15 mouse cellular contexts compared by ENCODE assay signal in genomic region chr11:90025891-90026801, GRCm38 (mm10). TPM values are rescaled to one million over a fixed set of nuclear protein-coding genes. Genes with fewer than 3 reads are reported as not detected.
DNase-seq lines count a peak whose midpoint lies in the region; ATAC-seq lines count a peak whose summit lies in the region.
"Had no signal": no experiment of that assay in that cellular context is flagged by ENCODE, and none has a peak within 500 bp of the region (broad histone marks: within the 10 kb centered on the region; RNA-seq: fewer than 3 reads in every experiment).

No protein-coding gene starts in this region.

- H3K4me1 ChIP-seq in embryonic facial prominence, embryonic 14.5 days (ENCODE audit: control insufficient read depth, insufficient read depth, low read length) = peaks cover 39% of the 10 kb centered on the region
- peaks cover 31% of the 10 kb centered on the region for H3K4me1 ChIP-seq in limb, embryonic 12.5 days (replicated peaks)
- H3K4me1 ChIP-seq in forebrain, embryonic 15.5 days = peaks cover 12% of the 10 kb centered on the region

- H3K27me3 ChIP-seq in embryonic facial prominence, embryonic 14.5 days (replicated peaks; ENCODE audit: control insufficient read depth, insufficient read depth, low read length) = no peaks in the 10 kb centered on the region
- peaks cover 5% of the 10 kb centered on the region; the same call in 1 of the 2 replicates for H3K27me3 ChIP-seq in limb, embryonic 12.5 days
- no peaks in the 10 kb centered on the region for H3K27me3 ChIP-seq in forebrain, embryonic 15.5 days
- H3K27me3 ChIP-seq: forebrain, embryonic 13.5 days had no signal

- peak; percentile 46 to 50 for DNase-seq in heart, adult 9 months (ENCODE audit: low spot score in 2 of 2)
- DNase-seq in heart, postnatal 14 days = no peak
- peak; percentile 65 for DNase-seq in adrenal gland, adult 2 months
- DNase-seq in embryonic facial prominence, embryonic 14.5 days (ENCODE audit: low spot score) = peak; percentile 53
- no peak for DNase-seq in thymus, postnatal 14 days
- DNase-seq in neural tube, embryonic 10.5 days (ENCODE audit: extremely low spot score, low spot score) = no peak
- DNase-seq: cerebellum, adult 18-20 months; right cerebral cortex, postnatal 25 days; thymus, adult 2 months had no signal

- no peak overlapping the region for H3K9ac ChIP-seq in embryonic facial prominence, embryonic 14.5 days (ENCODE audit: low read depth, low read length)
- H3K9ac ChIP-seq in limb, embryonic 12.5 days (replicated peaks) = 0 out of 2 replicates have a peak overlapping the region, but pooled peaks have one; percentile 18
- no peak overlapping the region for H3K9ac ChIP-seq in forebrain, embryonic 15.5 days (replicated peaks)
- H3K9ac ChIP-seq: forebrain, embryonic 13.5 days; heart, embryonic 15.5 days; neural tube, embryonic 13.5 days had no signal

- 0 out of 2 replicates have a peak overlapping the region, but pooled peaks have one; percentile 4 for H3K4me2 ChIP-seq in embryonic facial prominence, embryonic 14.5 days (ENCODE audit: low read depth, low read length)
- H3K4me2 ChIP-seq in limb, embryonic 12.5 days = no peak overlapping the region
- H3K4me2 ChIP-seq in forebrain, embryonic 15.5 days (replicated peaks) = no peak overlapping the region
- H3K4me2 ChIP-seq: forebrain, embryonic 13.5 days; heart, embryonic 15.5 days; neural tube, embryonic 13.5 days had no signal

- intact Hi-C loops in heart, postnatal 14 days (cut with DNase I) = loop anchor here (5.0 kb wide), 1 partner anchor 34 kb away; no protein-coding TSS in a partner anchor

- H3K4me3 ChIP-seq in embryonic facial prominence, embryonic 14.5 days (ENCODE audit: low read depth, low read length) = no peak overlapping the region
- H3K4me3 ChIP-seq in limb, embryonic 12.5 days (replicated peaks) = no peak overlapping the region
- H3K4me3 ChIP-seq in forebrain, embryonic 15.5 days = no peak overlapping the region
- H3K4me3 ChIP-seq: forebrain, embryonic 13.5 days; heart, embryonic 15.5 days; megakaryocyte, embryonic 14.5 days; neural tube, embryonic 13.5 days had no signal

- 49% methylated on average over 14 of the region's 14 CpGs for WGBS in embryonic facial prominence, embryonic 14.5 days
- 34% methylated on average over 14 of the region's 14 CpGs for WGBS in limb, embryonic 12.5 days
- WGBS in forebrain, embryonic 15.5 days = 71% methylated on average over 14 of the region's 14 CpGs

- no peaks in the 10 kb centered on the region for H3K36me3 ChIP-seq in embryonic facial prominence, embryonic 14.5 days (ENCODE audit: control insufficient read depth, insufficient read depth, low read length)
- no peaks in the 10 kb centered on the region for H3K36me3 ChIP-seq in limb, embryonic 12.5 days
- H3K36me3 ChIP-seq in forebrain, embryonic 15.5 days = no peaks in the 10 kb centered on the region
- H3K36me3 ChIP-seq: heart, embryonic 15.5 days; neural tube, embryonic 13.5 days had no signal

- H3K27ac ChIP-seq in embryonic facial prominence, embryonic 14.5 days (replicated peaks; ENCODE audit: low read depth, low read length) = peak overlapping the region; percentile 50; the same call in 1 of the 2 replicates
- H3K27ac ChIP-seq in limb, embryonic 12.5 days = no peak overlapping the region
- H3K27ac ChIP-seq in forebrain, embryonic 15.5 days (replicated peaks) = no peak overlapping the region
- H3K27ac ChIP-seq: forebrain, embryonic 13.5 days; heart, embryonic 15.5 days; neural tube, embryonic 13.5 days had no signal

- H3K9me3 ChIP-seq in embryonic facial prominence, embryonic 14.5 days (ENCODE audit: control insufficient read depth, low read length) = no peaks in the 10 kb centered on the region
- no peaks in the 10 kb centered on the region for H3K9me3 ChIP-seq in limb, embryonic 12.5 days
- H3K9me3 ChIP-seq in forebrain, embryonic 15.5 days = no peaks in the 10 kb centered on the region
- H3K9me3 ChIP-seq: forebrain, embryonic 13.5 days; heart, embryonic 15.5 days; megakaryocyte, embryonic 14.5 days; neural tube, embryonic 13.5 days had no signal

- no peak for ATAC-seq in embryonic facial prominence, embryonic 14.5 days (ENCODE audit: low read depth)
- ATAC-seq in limb, embryonic 12.5 days (ENCODE audit: insufficient number of reproducible peaks, insufficient read depth, low FRiP score, low TSS enrichment, low read depth) = no peak
- no peak for ATAC-seq in forebrain, embryonic 15.5 days (replicated peaks)
- ATAC-seq: forebrain, embryonic 13.5 days had no signal

RNA-seq across cellular contexts. Expression of gene Tmem100, which starts 4.0 kb away (rescaled TPM):
- 10 to 100 TPM; 28.2 to 32.1 TPM for total RNA-seq in heart, postnatal 14 days (2021)
- 1 to 10 TPM; 4.1 to 4.4 TPM for total RNA-seq in adrenal gland, adult 2 months (2021)
- polyA plus RNA-seq in adrenal gland, adult 2 months (2012; rRNA removed) = 1.1 and 1.5 TPM in 2 replicates
- 29.7 and 32.3 TPM in 2 replicates for polyA plus RNA-seq in embryonic facial prominence, embryonic 14.5 days (2014; fragmentation: Nextera tagmentation; extraction: Ambion mirVana)
- polyA plus RNA-seq in limb, embryonic 12.5 days (2016; fragmentation: Nextera tagmentation; extraction: Ambion mirVana) = 7.2 and 8.4 TPM in 2 replicates
- 5.3 and 5.7 TPM in 2 replicates for polyA plus RNA-seq in forebrain, embryonic 15.5 days (2015; fragmentation: Nextera tagmentation; extraction: Ambion mirVana)

RNA-seq across cellular contexts. Expression of gene Pctp, which starts 23.5 kb away (rescaled TPM):
- 1 to 10 TPM; 4.0 to 4.1 TPM for total RNA-seq in heart, postnatal 14 days (2021)
- total RNA-seq in adrenal gland, adult 2 months (2021) = 1 to 10 TPM; 7.6 to 9.7 TPM
- polyA plus RNA-seq in adrenal gland, adult 2 months (2012; rRNA removed) = 1.2 and 1.3 TPM in 2 replicates
- polyA plus RNA-seq in embryonic facial prominence, embryonic 14.5 days (2014; fragmentation: Nextera tagmentation; extraction: Ambion mirVana) = 1.9 and 3.0 TPM in 2 replicates
- polyA plus RNA-seq in limb, embryonic 12.5 days (2016; fragmentation: Nextera tagmentation; extraction: Ambion mirVana) = 10.9 and 12.3 TPM in 2 replicates
- 0.97 and 1.4 TPM in 2 replicates for polyA plus RNA-seq in forebrain, embryonic 15.5 days (2015; fragmentation: Nextera tagmentation; extraction: Ambion mirVana)

Comparison
In these comparisons a context has a peak if more than half of its experiments do, and no peak if none do; other contexts are left out.
1. DNase-seq: peak in heart, adult 9 months (2 of 2), adrenal gland, adult 2 months (single experiment) and embryonic facial prominence, embryonic 14.5 days (single experiment); none in heart, postnatal 14 days (0 of 2), thymus, postnatal 14 days (single experiment) and neural tube, embryonic 10.5 days (single experiment).